Mouse (Mus musculus): Measurements from ENCODE around the gene Syt8. TPM values are rescaled to one million over a fixed set of nuclear protein-coding genes. Genes with fewer than 3 reads are reported as not detected.

Syt8 gene
- polyA plus RNA-seq, 1 experiment from 2014 or later, result 5.4 TPM

DNA sequence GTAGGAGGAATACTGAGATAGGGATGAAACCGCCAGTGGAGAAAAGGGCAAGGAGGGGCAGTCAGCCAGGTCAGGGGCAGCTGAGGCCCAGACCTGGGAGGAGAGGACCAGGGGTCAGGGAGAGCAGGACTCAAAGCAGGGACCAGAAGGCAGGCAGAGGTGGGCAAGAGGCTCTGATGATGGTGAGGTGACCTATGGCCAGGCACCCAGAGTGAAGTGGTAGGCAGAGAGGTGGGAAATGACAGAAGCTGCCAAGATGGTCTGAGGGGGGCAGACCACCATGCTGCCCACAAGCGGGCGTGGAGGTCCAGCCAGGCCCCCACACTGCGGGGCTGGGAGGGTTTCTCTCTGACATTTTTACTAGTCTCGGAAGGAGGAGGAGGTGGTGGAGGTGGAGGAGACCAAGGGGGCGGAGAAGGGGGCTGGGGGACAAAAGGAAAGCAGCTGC is 36.8 kb downstream of the Syt8 start:
- 37% methylated on average over 6 of the region's 6 CpGs for WGBS
- no peaks in the 10 kb centered on the region for H3K27me3 ChIP-seq (replicated peaks)
- no peaks in the 10 kb centered on the region for H3K36me3 ChIP-seq
- peaks cover 34% of the 10 kb centered on the region for H3K4me1 ChIP-seq (replicated peaks)
- H3K9ac ChIP-seq, result peak overlapping the region; percentile 52
- H3K4me2 ChIP-seq (replicated peaks), result peak overlapping the region; percentile 63
- H3K9me3 ChIP-seq, result no peaks in the 10 kb centered on the region
- ATAC-seq, result peak; percentile 21
- H3K4me3 ChIP-seq (replicated peaks), result peak overlapping the region; percentile 38
- peak overlapping the region; percentile 90 for H3K27ac ChIP-seq

DNA sequence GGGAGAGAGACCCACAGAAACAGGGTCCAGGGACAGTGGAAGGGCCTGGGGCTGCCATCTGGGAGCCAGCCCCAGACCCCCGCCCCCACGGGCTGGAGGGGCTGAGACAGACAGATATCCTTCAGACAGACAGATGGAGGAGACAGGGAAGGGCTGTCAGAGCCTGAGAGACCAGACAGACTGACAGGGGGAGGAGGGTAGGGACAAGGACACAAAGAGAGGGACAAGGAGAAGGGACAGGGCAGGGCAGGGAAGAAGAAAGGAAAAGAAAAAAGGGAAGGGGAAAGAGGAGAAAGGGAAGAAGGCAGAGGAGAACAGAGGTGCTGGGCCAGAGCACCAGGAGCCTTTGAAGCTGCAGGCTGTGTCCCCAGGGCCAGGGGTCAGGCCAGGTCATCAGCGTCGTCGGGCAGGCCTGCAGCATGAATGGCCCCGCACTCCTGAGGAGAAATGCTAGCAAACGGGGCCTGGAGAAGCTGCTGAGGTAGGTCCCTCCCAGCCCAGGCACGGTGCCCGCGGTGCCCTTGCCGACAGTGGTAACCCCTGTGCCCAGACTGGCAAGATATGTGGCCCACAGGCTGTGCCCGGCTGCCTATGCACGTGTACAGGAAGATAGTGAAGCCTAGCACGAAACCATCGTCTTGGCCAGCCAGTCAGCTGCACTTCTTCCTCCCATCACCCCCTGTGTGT is 37.4 kb downstream of the Syt8 start:
- Histone ChIP-seq H3K4me3 (replicated peaks) (peak overlapping the region; percentile 38), H3K4me1 (replicated peaks) (peaks cover 34% of the 10 kb centered on the region), H3K27ac (peak overlapping the region; percentile 90), H3K27me3 (replicated peaks) (no peaks in the 10 kb centered on the region), H3K9ac (peak overlapping the region; percentile 52), H3K36me3 (no peaks in the 10 kb centered on the region), H3K9me3 (no peaks in the 10 kb centered on the region), H3K4me2 (replicated peaks) (peak overlapping the region; percentile 63)
- no peak for ATAC-seq
- 29% methylated on average over 15 of the region's 15 CpGs for WGBS

DNA sequence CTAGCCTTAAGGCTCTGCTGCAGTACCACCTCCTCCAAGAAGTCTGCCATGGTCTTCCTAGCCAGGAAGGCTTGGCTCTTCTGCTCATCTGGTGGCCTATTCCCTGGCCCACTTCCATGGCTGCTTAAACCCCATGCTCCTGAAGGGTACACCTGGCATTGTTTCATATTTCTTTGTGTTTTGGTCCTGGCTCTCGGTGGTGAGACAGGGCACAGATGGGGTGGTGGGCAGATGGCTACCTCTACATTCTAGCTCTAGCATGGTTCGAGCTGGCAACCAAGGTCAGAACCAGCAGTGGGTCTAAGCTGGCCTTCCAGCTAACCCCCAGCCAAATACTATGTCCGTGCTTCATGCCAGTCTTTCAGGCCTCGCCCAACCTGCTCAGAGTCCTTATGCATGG is 38.3 kb downstream of the Syt8 start:
- Histone ChIP-seq H3K27me3 (replicated peaks) (no peaks in the 10 kb centered on the region), H3K27ac (peak overlapping the region; percentile 90), H3K4me2 (replicated peaks) (peak overlapping the region; percentile 63), H3K9ac (peak overlapping the region; percentile 52), H3K36me3 (no peaks in the 10 kb centered on the region), H3K4me3 (replicated peaks) (peak overlapping the region; percentile 38), H3K4me1 (replicated peaks) (peaks cover 40% of the 10 kb centered on the region), H3K9me3 (no peaks in the 10 kb centered on the region)
- ATAC-seq, result no peak
- WGBS, result 81% methylated on average over 4 of the region's 4 CpGs

DNA sequence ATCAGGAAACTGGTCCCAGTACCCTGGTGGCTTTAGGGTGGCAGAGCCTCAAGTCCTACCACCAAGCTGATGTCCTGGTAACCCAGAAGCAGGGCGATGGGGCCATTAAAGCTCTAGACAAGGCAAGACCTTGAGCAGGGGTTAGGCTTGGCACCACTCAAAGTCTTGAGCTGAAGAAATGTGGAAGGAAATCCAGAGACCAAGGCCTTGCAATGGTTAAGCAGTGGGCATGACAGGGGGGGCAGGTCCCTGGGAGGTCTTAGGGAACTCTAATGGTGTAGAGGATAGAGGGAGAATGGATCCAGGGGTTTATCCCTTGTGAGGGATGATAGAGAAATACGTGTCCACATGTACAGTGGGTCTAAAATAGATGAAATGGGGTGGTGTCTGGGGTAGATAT is 38.8 kb downstream of the Syt8 start:
- Histone ChIP-seq H3K4me2 (replicated peaks) (peak overlapping the region; percentile 63), H3K27me3 (replicated peaks) (no peaks in the 10 kb centered on the region), H3K9me3 (no peaks in the 10 kb centered on the region), H3K27ac (peak overlapping the region; percentile 90), H3K36me3 (no peaks in the 10 kb centered on the region), H3K4me1 (replicated peaks) (peaks cover 45% of the 10 kb centered on the region), H3K4me3 (replicated peaks) (peak overlapping the region; percentile 38), H3K9ac (peak overlapping the region; percentile 52)
- 70% methylated on average over 2 of the region's 2 CpGs for WGBS
- ATAC-seq, result no peak

DNA sequence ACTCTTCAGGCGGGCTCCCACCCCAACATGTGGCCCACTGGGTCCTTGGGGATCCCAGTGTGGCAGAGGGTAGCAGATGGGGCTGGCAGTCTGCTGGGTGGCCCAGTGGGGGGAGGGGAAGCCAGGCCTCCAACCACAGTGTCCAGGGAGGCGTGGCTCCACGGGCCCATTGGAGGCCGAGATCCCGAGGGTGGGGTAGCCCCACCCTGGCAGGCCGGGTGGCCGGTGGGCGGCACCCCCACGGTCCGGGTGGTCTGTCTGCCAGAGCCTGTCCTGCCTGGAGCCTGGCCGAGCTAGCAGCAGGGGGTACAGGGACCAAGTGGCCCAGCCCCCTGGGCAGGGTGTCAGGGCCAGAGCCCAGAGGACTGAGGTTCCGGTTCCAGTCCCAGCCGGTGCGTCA is 40.1 kb downstream of the Syt8 start:
- Histone ChIP-seq H3K9ac (peak overlapping the region; percentile 60), H3K9me3 (no peaks in the 10 kb centered on the region), H3K4me1 (replicated peaks) (peaks cover 50% of the 10 kb centered on the region), H3K27me3 (replicated peaks) (no peaks in the 10 kb centered on the region), H3K4me2 (replicated peaks) (peak overlapping the region; percentile 63), H3K36me3 (no peaks in the 10 kb centered on the region), H3K4me3 (replicated peaks) (peak overlapping the region; percentile 38), H3K27ac (peak overlapping the region; percentile 63)
- peak; percentile 32 for ATAC-seq
- WGBS, result 47% methylated on average over 14 of the region's 14 CpGs

DNA sequence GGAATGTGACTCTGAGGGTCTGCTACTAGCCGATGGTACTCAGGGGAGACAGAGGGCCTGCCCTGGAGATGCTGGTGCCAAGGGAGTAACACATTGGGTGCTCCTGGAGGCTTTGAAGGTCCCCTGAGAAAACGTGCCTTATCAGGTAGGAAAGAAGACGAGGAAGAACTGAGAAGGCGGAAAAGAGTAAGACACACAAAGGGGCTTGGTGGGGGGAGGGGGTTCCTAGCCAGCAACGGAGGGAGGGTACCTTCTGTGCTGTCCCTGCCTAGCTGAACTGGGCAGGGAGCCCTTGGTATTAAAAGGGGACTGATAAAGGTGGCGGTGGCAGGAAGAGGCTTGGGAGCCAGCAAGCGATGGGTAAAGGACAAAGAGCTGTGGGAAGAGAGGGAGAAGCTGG is 41.0 kb downstream of the Syt8 start:
- peak overlapping the region; percentile 60 for H3K9ac ChIP-seq
- 54% methylated on average over 7 of the region's 7 CpGs for whole genome bisulfite sequencing
- H3K27me3 ChIP-seq (replicated peaks), result no peaks in the 10 kb centered on the region
- peak overlapping the region; percentile 63 for H3K27ac ChIP-seq
- no peaks in the 10 kb centered on the region for H3K9me3 ChIP-seq
- peaks cover 51% of the 10 kb centered on the region for H3K4me1 ChIP-seq (replicated peaks)
- no peaks in the 10 kb centered on the region for H3K36me3 ChIP-seq
- peak overlapping the region; percentile 63 for H3K4me2 ChIP-seq (replicated peaks)
- H3K4me3 ChIP-seq (replicated peaks), result peak overlapping the region; percentile 38
- ATAC-seq, result no peak

DNA sequence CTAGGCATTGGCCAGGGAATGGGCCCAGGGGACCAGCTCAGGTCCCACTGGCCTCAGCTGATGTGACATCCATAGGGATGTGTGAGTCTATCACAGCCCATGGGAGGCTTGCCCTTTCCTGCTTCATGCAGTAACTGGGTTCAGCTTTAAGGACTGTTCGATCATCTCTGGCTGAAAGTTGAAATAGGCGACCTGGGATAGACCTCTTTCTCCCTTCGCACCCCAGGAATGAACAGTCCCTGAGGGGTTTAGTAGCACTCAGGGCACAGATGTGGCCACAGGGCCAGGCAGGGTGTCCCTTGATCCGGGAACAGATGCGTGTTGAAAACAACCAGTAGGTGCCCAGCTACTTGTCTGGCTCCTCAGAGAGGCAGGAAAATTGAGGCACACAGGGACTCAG is 41.6 kb downstream of the Syt8 start:
- Histone ChIP-seq H3K4me2 (replicated peaks) (peak overlapping the region; percentile 63), H3K9me3 (no peaks in the 10 kb centered on the region), H3K9ac (peak overlapping the region; percentile 60), H3K4me1 (replicated peaks) (peaks cover 51% of the 10 kb centered on the region), H3K36me3 (no peaks in the 10 kb centered on the region), H3K4me3 (replicated peaks) (peak overlapping the region; percentile 38), H3K27me3 (replicated peaks) (no peaks in the 10 kb centered on the region), H3K27ac (peak overlapping the region; percentile 63)
- WGBS, result 86% methylated on average over 5 of the region's 5 CpGs
- ATAC-seq, result no peak

DNA sequence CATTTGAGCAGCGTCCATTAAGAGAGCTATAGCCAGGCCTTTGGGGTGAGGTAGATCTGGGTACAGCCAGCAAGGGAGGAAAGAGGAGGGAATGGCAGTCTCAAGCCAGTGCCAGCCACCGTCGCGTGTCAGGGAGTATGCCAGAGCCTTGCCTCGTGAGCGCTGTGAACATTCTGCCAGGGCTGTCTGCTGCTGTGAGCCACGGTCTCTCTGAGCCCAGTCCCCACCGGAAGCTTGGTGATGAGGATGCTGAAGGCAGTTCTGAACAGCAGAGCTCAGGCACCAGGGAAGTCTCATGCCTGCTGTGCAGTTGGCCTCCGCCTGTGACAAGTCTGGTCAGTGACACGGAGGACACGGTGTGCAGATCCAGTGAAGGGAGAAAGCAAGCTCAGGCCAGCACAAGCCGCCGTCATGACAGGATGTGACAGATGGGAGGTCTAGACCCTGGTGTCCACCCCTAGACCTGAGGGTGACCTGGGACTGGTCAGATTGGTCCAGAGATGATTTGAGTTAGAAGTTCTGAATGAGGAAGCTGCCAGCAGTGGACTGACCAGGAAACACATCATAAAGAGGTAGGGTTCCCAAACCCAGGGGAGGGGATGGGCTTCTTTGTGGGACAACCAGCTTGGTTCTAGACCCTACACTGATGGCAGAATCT is 42.3 kb downstream of the Syt8 start:
- Histone ChIP-seq H3K9me3 (no peaks in the 10 kb centered on the region), H3K27me3 (replicated peaks) (no peaks in the 10 kb centered on the region), H3K4me3 (replicated peaks) (peak overlapping the region; percentile 38), H3K27ac (peak overlapping the region; percentile 63), H3K4me2 (replicated peaks) (peak overlapping the region; percentile 63), H3K36me3 (no peaks in the 10 kb centered on the region), H3K4me1 (replicated peaks) (peaks cover 52% of the 10 kb centered on the region), H3K9ac (peak overlapping the region; percentile 60)
- ATAC-seq, result no peak
- WGBS, result 75% methylated on average over 13 of the region's 13 CpGs

DNA sequence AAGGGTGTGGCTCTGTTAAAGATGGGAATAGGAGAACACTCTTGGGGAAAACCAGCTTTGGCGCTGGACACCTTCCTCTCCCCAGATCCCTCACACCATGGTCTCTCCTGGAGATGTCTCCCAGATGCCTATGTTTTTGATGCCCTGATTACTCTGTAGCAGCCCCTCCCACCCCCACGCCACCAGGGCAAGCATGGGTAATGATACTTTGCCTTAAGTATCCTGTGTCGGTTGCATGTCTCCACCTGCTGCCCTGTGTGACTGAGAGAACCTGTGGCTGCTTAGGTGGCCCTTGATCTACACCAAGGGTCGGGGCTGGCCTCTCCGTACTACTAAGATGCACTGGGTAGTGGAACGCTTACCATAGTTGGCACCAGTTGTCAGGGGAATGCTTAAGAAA is 43.4 kb downstream of the Syt8 start:
- Histone ChIP-seq H3K9ac (peak overlapping the region; percentile 60; the same call in 1 of the 2 replicates), H3K4me2 (replicated peaks) (peak overlapping the region; percentile 63), H3K27ac (peak overlapping the region; percentile 96), H3K4me1 (replicated peaks) (peaks cover 55% of the 10 kb centered on the region), H3K36me3 (no peaks in the 10 kb centered on the region), H3K27me3 (replicated peaks) (no peaks in the 10 kb centered on the region), H3K4me3 (replicated peaks) (peak overlapping the region; percentile 5; the same call in 1 of the 2 replicates), H3K9me3 (no peaks in the 10 kb centered on the region)
- WGBS, result 85% methylated on average over 6 of the region's 6 CpGs
- ATAC-seq, result no peak

DNA sequence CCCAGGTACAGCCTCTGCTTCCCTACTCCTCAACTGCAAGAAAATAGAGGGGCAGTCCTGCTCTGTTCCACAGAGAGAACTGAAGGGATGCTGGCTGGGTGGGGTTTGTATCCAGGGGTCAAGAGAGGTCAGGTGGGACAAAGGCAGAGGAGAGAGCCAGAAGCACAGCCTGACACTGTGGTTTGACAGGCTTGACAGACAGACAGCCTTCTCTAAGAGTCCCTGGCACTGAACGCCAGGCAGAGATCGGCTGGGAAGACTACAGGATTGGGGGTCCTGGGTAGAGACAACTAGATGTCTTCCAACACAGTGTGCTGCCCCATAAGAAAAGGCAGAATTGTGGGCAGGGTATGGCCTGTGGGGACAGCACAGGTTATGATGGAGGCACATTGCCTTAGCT is 43.9 kb downstream of the Syt8 start:
- H3K9ac ChIP-seq, result peak overlapping the region; percentile 3
- peaks cover 61% of the 10 kb centered on the region for H3K4me1 ChIP-seq (replicated peaks)
- 83% methylated on average over 2 of the region's 2 CpGs for WGBS
- H3K27ac ChIP-seq, result peak overlapping the region; percentile 96
- no peaks in the 10 kb centered on the region for H3K36me3 ChIP-seq
- H3K4me2 ChIP-seq (replicated peaks), result peak overlapping the region; percentile 63
- no peaks in the 10 kb centered on the region for H3K27me3 ChIP-seq (replicated peaks)
- no peak for ATAC-seq
- H3K4me3 ChIP-seq (replicated peaks), result 0 out of 2 replicates have a peak overlapping the region, but pooled peaks have one; percentile 5
- H3K9me3 ChIP-seq, result no peaks in the 10 kb centered on the region

DNA sequence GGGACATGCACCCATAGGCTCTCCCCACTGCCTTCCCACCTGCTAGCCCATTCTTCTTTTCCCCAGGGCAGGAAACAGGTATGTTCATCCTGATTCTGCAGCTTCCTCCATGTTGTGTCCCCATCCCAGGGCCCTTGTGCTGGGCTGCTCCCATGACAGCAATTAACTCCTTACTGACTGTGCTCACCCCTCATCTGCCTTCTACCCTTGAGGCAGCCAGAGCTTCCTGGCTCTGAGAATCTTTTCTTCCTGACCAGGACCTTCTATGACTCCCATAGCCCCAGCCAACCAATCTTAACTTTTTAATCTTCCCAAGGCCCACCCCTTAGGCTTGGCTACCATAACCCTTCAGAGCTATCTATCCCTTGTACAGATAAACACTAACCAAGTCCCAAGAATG is 44.7 kb downstream of the Syt8 start:
- Histone ChIP-seq H3K9ac (no peak overlapping the region), H3K4me2 (replicated peaks) (peak overlapping the region; percentile 67), H3K4me1 (replicated peaks) (peaks cover 66% of the 10 kb centered on the region), H3K27me3 (replicated peaks) (no peaks in the 10 kb centered on the region), H3K4me3 (replicated peaks) (no peak overlapping the region), H3K27ac (peak overlapping the region; percentile 96), H3K9me3 (no peaks in the 10 kb centered on the region), H3K36me3 (no peaks in the 10 kb centered on the region)
- no peak for ATAC-seq

DNA sequence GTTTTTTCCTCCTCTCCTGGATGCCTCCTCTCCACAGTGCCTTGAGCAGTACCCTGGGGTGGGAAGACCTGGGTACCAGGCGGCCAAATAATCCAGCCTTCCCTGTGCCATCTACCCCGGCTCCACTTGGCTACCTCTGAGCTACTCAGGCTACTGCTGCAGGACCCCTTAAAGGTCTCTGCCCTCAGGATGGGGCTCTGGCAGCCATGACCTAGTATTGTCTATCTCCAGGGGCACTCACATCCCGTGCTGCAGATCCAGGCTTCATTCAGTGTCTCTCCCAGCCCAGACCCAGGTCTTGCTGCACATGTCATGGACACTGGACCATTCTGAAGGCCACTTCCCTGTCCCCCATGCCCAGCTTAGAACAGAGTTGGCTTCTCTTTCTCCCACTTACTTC is 45.2 kb downstream of the Syt8 start:
- no peak for ATAC-seq
- H3K4me3 ChIP-seq (replicated peaks), result no peak overlapping the region
- H3K9me3 ChIP-seq, result no peaks in the 10 kb centered on the region
- H3K4me2 ChIP-seq (replicated peaks), result peak overlapping the region; percentile 67
- peaks cover 68% of the 10 kb centered on the region for H3K4me1 ChIP-seq (replicated peaks)
- H3K36me3 ChIP-seq, result no peaks in the 10 kb centered on the region
- H3K9ac ChIP-seq, result no peak overlapping the region
- WGBS, result 91% methylated on average over 3 of the region's 3 CpGs
- peak overlapping the region; percentile 96 for H3K27ac ChIP-seq
- no peaks in the 10 kb centered on the region for H3K27me3 ChIP-seq (replicated peaks)

All from intestine, embryonic 15.5 days (tissue).